Mouse (Mus musculus) hindbrain, embryonic 16.5 days (tissue): ENCODE measurements around the gene Hsdl1. TPM values are rescaled to one million over a fixed set of nuclear protein-coding genes. Genes with fewer than 3 reads are reported as not detected.

Experiments used
- ATAC-seq: fragments of 200-750 bp; cut with Nextera tagmentation; 2 replicates; pipeline ENCODE4 v1.8.0; 2017; ENCODE audit warnings: moderate TSS enrichment, moderate library complexity
- H3K27ac ChIP-seq: fragments of 300-500 bp; sonication (generic); 2 replicates; pipeline ENCODE4 v1.5.1; 2014; ENCODE audit warnings: low read depth, mild to moderate bottlenecking, control low read depth, low read length, moderate library complexity
- H3K27me3 ChIP-seq: fragments of 300-500 bp; sonication (generic); replicated peaks from 2 replicates; pipeline ENCODE4 v1.6.1; 2014; ENCODE audit warnings: low read length; ENCODE audit not compliant: control insufficient read depth, insufficient read depth
- H3K36me3 ChIP-seq: fragments of 300-500 bp; sonication (generic); 2 replicates; pipeline ENCODE4 v1.6.1; 2014; ENCODE audit warnings: mild to moderate bottlenecking, low read length, moderate library complexity, mixed read lengths; ENCODE audit not compliant: control insufficient read depth, insufficient read depth
- H3K4me1 ChIP-seq: fragments of 300-500 bp; sonication (generic); 2 replicates; pipeline ENCODE4 v1.6.1; 2014; ENCODE audit warnings: low read depth, low read length; ENCODE audit not compliant: control insufficient read depth, insufficient read depth
- H3K4me2 ChIP-seq: fragments of 300-500 bp; sonication (generic); 2 replicates; pipeline ENCODE4 v1.6.1; 2014; ENCODE audit warnings: mild to moderate bottlenecking, low read length, control low read depth, moderate library complexity
- H3K4me3 ChIP-seq: fragments of 300-500 bp; sonication (generic); 2 replicates; pipeline ENCODE4 v1.5.1; 2014; ENCODE audit warnings: mild to moderate bottlenecking, low read length, control low read depth, moderate library complexity
- H3K9ac ChIP-seq: fragments of 300-500 bp; sonication (generic); 2 replicates; pipeline ENCODE4 v1.6.1; 2014; ENCODE audit warnings: low read depth, mild to moderate bottlenecking, control low read depth, low read length, moderate library complexity
- H3K9me3 ChIP-seq: fragments of 300-500 bp; sonication (generic); 2 replicates; pipeline ENCODE4 v1.6.1; 2014; ENCODE audit warnings: mild to moderate bottlenecking, low read length, moderate library complexity; ENCODE audit not compliant: control insufficient read depth
- WGBS: fragments of 180-500 bp; shearing (Covaris S2); extraction: QIAGEN DNeasy Blood & Tissue Kit; methylation state at CpG from one replicate; pipeline ENCODE4 v1.1.7; 2014; 5-methylcytosine and 5-hydroxymethylcytosine counted together
- polyA plus RNA-seq: library from polyadenylated mRNA; unstranded; fragments of >200 nt; fragmentation: Nextera tagmentation; extraction: Ambion mirVana; gene quantifications from 2 replicates; pipeline ENCODE4 v1.2.1, GENCODE M21; 2015

The Hsdl1 gene
- polyA plus RNA-seq, 1 experiment from 2014 or later = 161 TPM

DNA sequence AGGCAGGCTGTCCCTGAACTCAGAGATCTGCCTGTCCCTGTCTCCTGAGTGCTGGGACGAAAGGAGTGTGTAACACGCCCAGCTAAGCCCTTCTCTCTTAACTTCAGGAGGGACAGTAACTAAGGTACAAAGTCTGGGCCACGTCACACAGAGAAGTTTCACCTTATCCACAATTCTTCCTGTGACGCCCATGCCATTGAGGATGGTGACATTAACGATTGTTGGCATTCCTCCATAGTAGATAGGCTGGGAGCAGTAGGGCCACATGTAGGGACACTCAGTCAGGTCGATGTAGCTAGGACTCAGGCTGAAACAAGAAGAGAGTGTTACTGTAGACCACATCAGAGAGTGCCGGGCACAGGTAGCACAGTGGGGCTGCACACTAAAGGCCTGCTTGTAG is 46.2 kb downstream of the Hsdl1 start:
- Histone ChIP-seq H3K27ac (no peak overlapping the region), H3K9me3 (no peaks in the 10 kb centered on the region), H3K9ac (no peak overlapping the region), H3K4me3 (no peak overlapping the region), H3K27me3 (no peaks in the 10 kb centered on the region), H3K36me3 (peaks cover 51% of the 10 kb centered on the region), H3K4me1 (no peaks in the 10 kb centered on the region), H3K4me2 (no peak overlapping the region)
- no peak for ATAC-seq
- 94% methylated on average over 7 of the region's 7 CpGs for WGBS

DNA sequence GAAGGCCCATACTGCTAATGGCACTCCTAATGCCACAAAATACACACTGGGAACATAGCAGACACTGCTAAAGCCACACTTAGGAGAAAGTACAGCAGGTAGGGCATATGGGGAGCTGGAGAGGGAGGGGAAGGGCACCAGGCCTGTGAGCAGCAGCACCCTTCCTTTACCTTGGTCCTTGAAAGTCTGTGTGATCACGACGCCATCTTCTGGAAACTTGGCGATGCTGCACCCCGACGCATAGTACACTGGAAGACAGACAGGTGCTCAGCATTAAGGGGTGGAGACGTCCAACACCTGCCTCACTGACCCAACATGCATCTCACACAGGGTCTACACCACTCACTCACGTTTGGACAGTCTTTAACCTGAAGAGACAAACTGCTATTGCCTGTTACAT is 54.9 kb downstream of the Hsdl1 start:
- no peak for ATAC-seq
- peaks cover 53% of the 10 kb centered on the region for H3K36me3 ChIP-seq
- H3K27ac ChIP-seq = no peak overlapping the region
- H3K4me2 ChIP-seq = no peak overlapping the region
- no peaks in the 10 kb centered on the region; the same call in 1 of the 2 replicates for H3K4me1 ChIP-seq
- no peak overlapping the region for H3K9ac ChIP-seq
- no peaks in the 10 kb centered on the region for H3K27me3 ChIP-seq
- H3K4me3 ChIP-seq = no peak overlapping the region
- WGBS = 70% methylated on average over 7 of the region's 7 CpGs
- no peaks in the 10 kb centered on the region for H3K9me3 ChIP-seq

DNA sequence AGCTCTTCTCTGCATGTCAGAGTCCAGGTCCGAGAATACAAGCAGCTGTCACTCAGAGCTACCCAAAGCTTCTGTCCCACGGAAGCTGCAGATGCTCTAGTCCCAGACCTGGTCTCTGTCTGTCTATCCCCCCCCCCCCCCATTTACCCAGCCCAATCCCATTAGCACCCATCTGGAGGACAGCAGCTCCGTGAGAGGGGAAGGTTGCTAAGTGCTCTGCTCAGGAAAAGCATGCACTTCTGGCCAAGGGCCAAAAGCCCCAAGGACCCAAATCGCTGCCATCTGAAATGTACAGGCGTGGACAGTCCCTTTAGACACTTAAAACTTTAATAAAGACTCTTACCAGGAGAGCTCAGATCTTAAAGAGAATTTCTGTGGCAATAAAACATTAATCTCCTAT is 58.3 kb downstream of the Hsdl1 start:
- H3K9me3 ChIP-seq = no peaks in the 10 kb centered on the region
- no peaks in the 10 kb centered on the region for H3K27me3 ChIP-seq
- H3K4me2 ChIP-seq = no peak overlapping the region
- H3K4me3 ChIP-seq = no peak overlapping the region
- H3K4me1 ChIP-seq = no peaks in the 10 kb centered on the region; the same call in 1 of the 2 replicates
- H3K36me3 ChIP-seq = peaks cover 52% of the 10 kb centered on the region
- no peak overlapping the region for H3K27ac ChIP-seq
- 32% methylated on average over 5 of the region's 5 CpGs for WGBS
- H3K9ac ChIP-seq = no peak overlapping the region
- ATAC-seq = no peak

DNA sequence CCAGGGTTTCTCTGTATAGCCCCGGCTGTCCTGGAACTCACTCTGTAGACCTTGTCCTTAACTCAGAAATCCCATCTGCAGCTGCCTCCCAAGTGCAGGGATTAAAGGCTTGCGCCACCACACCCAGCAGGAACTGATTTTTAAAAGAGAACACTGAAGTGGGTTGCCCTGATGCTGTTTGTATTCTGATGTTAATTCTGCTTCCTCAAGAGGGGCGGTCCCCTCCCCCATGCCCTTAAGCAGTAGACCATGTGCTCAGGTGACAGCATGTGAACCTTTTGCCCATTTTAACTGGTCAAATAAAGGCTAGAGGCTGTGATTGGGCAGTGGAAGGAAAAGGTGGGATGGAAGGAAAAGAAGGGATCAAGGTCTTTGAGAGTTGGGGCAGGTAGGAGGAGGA is 59.2 kb downstream of the Hsdl1 start:
- no peak for ATAC-seq
- Histone ChIP-seq H3K9ac (no peak overlapping the region), H3K4me1 (no peaks in the 10 kb centered on the region; the same call in 1 of the 2 replicates), H3K27ac (no peak overlapping the region), H3K9me3 (no peaks in the 10 kb centered on the region), H3K4me3 (no peak overlapping the region), H3K4me2 (no peak overlapping the region), H3K27me3 (no peaks in the 10 kb centered on the region), H3K36me3 (peaks cover 48% of the 10 kb centered on the region)
- 52% methylated on average over 3 of the region's 3 CpGs for WGBS

DNA sequence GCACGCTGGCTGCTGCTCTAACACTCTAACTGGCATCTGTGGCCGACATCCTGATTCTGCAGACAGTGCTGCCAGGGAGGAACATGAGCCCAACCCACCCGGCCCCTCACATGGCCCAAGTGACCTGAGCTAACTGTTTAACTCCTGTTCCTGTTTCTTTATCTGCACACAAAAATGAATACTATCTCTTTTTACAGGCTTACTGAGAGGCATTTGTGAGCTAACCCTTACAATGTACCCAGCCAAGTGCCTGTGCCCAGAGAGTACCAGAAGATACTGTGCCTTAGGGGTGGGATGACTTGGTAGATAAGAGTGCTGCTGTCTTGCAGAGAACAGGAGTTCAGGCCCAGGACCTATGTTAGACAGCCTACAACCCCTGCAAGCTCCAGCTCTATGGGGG is 60.0 kb downstream of the Hsdl1 start:
- H3K27ac ChIP-seq = no peak overlapping the region
- H3K27me3 ChIP-seq = no peaks in the 10 kb centered on the region
- no peak for ATAC-seq
- peaks cover 50% of the 10 kb centered on the region for H3K36me3 ChIP-seq
- WGBS = 88% methylated on average over 3 of the region's 3 CpGs
- no peak overlapping the region for H3K4me2 ChIP-seq
- no peak overlapping the region for H3K9ac ChIP-seq
- H3K4me1 ChIP-seq = no peaks in the 10 kb centered on the region; the same call in 1 of the 2 replicates
- H3K9me3 ChIP-seq = no peaks in the 10 kb centered on the region
- no peak overlapping the region for H3K4me3 ChIP-seq

DNA sequence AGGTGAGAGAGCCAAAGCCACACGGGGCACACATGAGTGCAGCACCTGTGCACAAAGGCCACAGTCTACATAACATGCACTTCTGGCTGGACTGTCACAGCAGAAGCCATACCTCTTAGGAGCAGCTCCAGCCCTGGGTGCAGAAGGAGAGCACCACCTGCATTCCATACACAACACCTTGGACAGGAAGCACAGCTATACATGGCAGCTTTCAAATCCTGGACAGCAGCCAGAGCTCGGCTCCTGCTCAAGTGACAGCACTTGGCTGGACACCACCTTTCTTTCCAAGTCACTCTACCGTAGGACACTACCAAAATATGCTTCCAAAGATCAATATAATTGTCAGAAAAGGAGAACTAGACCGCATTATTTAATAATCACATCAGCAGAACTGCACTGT is 61.6 kb downstream of the Hsdl1 start:
- H3K4me2 ChIP-seq = no peak overlapping the region
- H3K9ac ChIP-seq = no peak overlapping the region
- ATAC-seq = no peak
- 91% methylated on average over 4 of the region's 4 CpGs for WGBS
- no peak overlapping the region for H3K27ac ChIP-seq
- no peaks in the 10 kb centered on the region; the same call in 1 of the 2 replicates for H3K4me1 ChIP-seq
- H3K36me3 ChIP-seq = peaks cover 56% of the 10 kb centered on the region
- no peaks in the 10 kb centered on the region for H3K27me3 ChIP-seq
- no peaks in the 10 kb centered on the region for H3K9me3 ChIP-seq
- no peak overlapping the region for H3K4me3 ChIP-seq

Other genes starting within 250 kb of the Hsdl1 start
- 802 and 900 TPM in 2 replicates for gene Hsbp1, start 230.7 kb downstream of the Hsdl1 start, polyA plus RNA-seq
- gene Mlycd, start 180.3 kb downstream of the Hsdl1 start, polyA plus RNA-seq = 16.1 and 16.5 TPM in 2 replicates
- 0.26 and 0.63 TPM in 2 replicates for gene Osgin1, start 141.1 kb downstream of the Hsdl1 start, polyA plus RNA-seq
- gene Necab2, start 128.5 kb downstream of the Hsdl1 start, polyA plus RNA-seq = 52.2 and 56.9 TPM in 2 replicates
- gene Slc38a8, start 73.5 kb downstream of the Hsdl1 start, polyA plus RNA-seq = 0.11 TPM in 1 of 2 replicates, not detected in the other
- gene Mbtps1, start 16.4 kb downstream of the Hsdl1 start, polyA plus RNA-seq = 46.3 and 55.0 TPM in 2 replicates
- 0.61 and 0.69 TPM in 2 replicates for gene Dnaaf1, start 52 bp upstream of the Hsdl1 start, polyA plus RNA-seq
- 13.0 and 15.2 TPM in 2 replicates for gene Taf1c, start 30.0 kb upstream of the Hsdl1 start, polyA plus RNA-seq
- gene Adad2, start 37.6 kb upstream of the Hsdl1 start, polyA plus RNA-seq = 0.23 and 0.29 TPM in 2 replicates
- 0.13 and 0.14 TPM in 2 replicates for gene Kcng4, start 60.5 kb upstream of the Hsdl1 start, polyA plus RNA-seq
- 7.1 and 8.3 TPM in 2 replicates for gene Wfdc1, start 91.2 kb upstream of the Hsdl1 start, polyA plus RNA-seq
- 0.49 and 0.75 TPM in 2 replicates for gene Atp2c2, start 124.8 kb upstream of the Hsdl1 start, polyA plus RNA-seq
- gene Tldc1, start 203.2 kb upstream of the Hsdl1 start, polyA plus RNA-seq = 11.4 and 13.4 TPM in 2 replicates